Mouse (Mus musculus): ENCODE measurements around the gene Prkag1. TPM values are rescaled to one million over a fixed set of nuclear protein-coding genes. Genes with fewer than 3 reads are reported as not detected.

Gene Prkag1
- polyA plus RNA-seq, 1 experiment from 2014 or later, result 113 TPM

- H3K4me3 ChIP-seq, result peak overlapping the region; percentile 37
- 3% methylated on average over 36 of the region's 36 CpGs for WGBS
- H3K36me3 ChIP-seq, result no peaks in the 10 kb centered on the region
- H3K4me1 ChIP-seq, result peaks cover 36% of the 10 kb centered on the region
- peaks cover 85% of the 10 kb centered on the region for H3K27me3 ChIP-seq
- no peak for ATAC-seq (ENCODE audit: borderline replicate concordance, extremely low read depth, low FRiP score, low TSS enrichment)
- H3K4me2 ChIP-seq, result peak overlapping the region; percentile 80
- H3K9me3 ChIP-seq, result no peaks in the 10 kb centered on the region
- H3K27ac ChIP-seq, result no peak overlapping the region
- peak overlapping the region; percentile 26 for H3K9ac ChIP-seq
Measured at GRCm38 (mm10) chr15:98772511-98773211, 58.7 kb downstream of the Prkag1 start.

GRCm38 (mm10) chr15:98771813-98772425, 59.4 kb downstream of the Prkag1 start:
- Histone ChIP-seq H3K9ac (no peak overlapping the region; the same call in 1 of the 2 replicates), H3K27ac (no peak overlapping the region), H3K27me3 (peaks cover 78% of the 10 kb centered on the region), H3K4me3 (peak overlapping the region; percentile 37), H3K9me3 (no peaks in the 10 kb centered on the region), H3K36me3 (no peaks in the 10 kb centered on the region), H3K4me2 (peak overlapping the region; percentile 80), H3K4me1 (peaks cover 29% of the 10 kb centered on the region)
- ATAC-seq (ENCODE audit: borderline replicate concordance, extremely low read depth, low FRiP score, low TSS enrichment), result no peak
- 8% methylated on average over 12 of the region's 12 CpGs for WGBS

- Histone ChIP-seq H3K4me1 (peaks cover 18% of the 10 kb centered on the region), H3K27me3 (peaks cover 44% of the 10 kb centered on the region), H3K4me3 (no peak overlapping the region), H3K36me3 (no peaks in the 10 kb centered on the region), H3K9ac (no peak overlapping the region), H3K4me2 (no peak overlapping the region), H3K27ac (no peak overlapping the region), H3K9me3 (no peaks in the 10 kb centered on the region)
- 32% methylated on average over 5 of the region's 5 CpGs for WGBS
- no peak for ATAC-seq (ENCODE audit: borderline replicate concordance, extremely low read depth, low FRiP score, low TSS enrichment)
Measured at GRCm38 (mm10) chr15:98768259-98768658, 63.1 kb downstream of the Prkag1 start.

GRCm38 (mm10) chr15:98765929-98766328, 65.4 kb downstream of the Prkag1 start:
- Histone ChIP-seq H3K36me3 (0 out of 2 replicates have a peak, but pooled peaks cover 3% of the 10 kb centered on the region), H3K4me1 (peaks cover 16% of the 10 kb centered on the region), H3K9ac (no peak overlapping the region), H3K27ac (no peak overlapping the region), H3K9me3 (no peaks in the 10 kb centered on the region), H3K4me2 (no peak overlapping the region), H3K27me3 (peaks cover 21% of the 10 kb centered on the region; the same call in 1 of the 2 replicates), H3K4me3 (no peak overlapping the region)
- WGBS, result 54% methylated on average over 4 of the region's 4 CpGs
- ATAC-seq (ENCODE audit: borderline replicate concordance, extremely low read depth, low FRiP score, low TSS enrichment), result no peak

Other genes starting within 250 kb of the Prkag1 start
- 22.4 and 23.2 TPM in 2 replicates for gene Adcy6, start 221.4 kb downstream of the Prkag1 start, polyA plus RNA-seq (2015; fragmentation: Nextera tagmentation; extraction: Ambion mirVana)
- 26.7 and 27.2 TPM in 2 replicates for gene Cacnb3, start 200.7 kb downstream of the Prkag1 start, polyA plus RNA-seq (2015; fragmentation: Nextera tagmentation; extraction: Ambion mirVana)
- gene Ddx23, start 168.6 kb downstream of the Prkag1 start, polyA plus RNA-seq (2015; fragmentation: Nextera tagmentation; extraction: Ambion mirVana), result 22.5 and 22.9 TPM in 2 replicates
- gene Rnd1, start 154.1 kb downstream of the Prkag1 start, polyA plus RNA-seq (2015; fragmentation: Nextera tagmentation; extraction: Ambion mirVana), result 0.63 and 0.92 TPM in 2 replicates
- gene Ccdc65, start 123.3 kb downstream of the Prkag1 start, polyA plus RNA-seq (2015; fragmentation: Nextera tagmentation; extraction: Ambion mirVana), result 2.1 and 2.8 TPM in 2 replicates
- gene Fkbp11, start 103.3 kb downstream of the Prkag1 start, polyA plus RNA-seq (2015; fragmentation: Nextera tagmentation; extraction: Ambion mirVana), result 30.0 and 32.6 TPM in 2 replicates
- gene Arf3, start 68.3 kb downstream of the Prkag1 start, polyA plus RNA-seq (2015; fragmentation: Nextera tagmentation; extraction: Ambion mirVana), result 45.7 and 45.8 TPM in 2 replicates
- gene Wnt10b, start 53.4 kb downstream of the Prkag1 start, polyA plus RNA-seq (2015; fragmentation: Nextera tagmentation; extraction: Ambion mirVana), result 0.10 TPM in 1 of 2 replicates, not detected in the other
- not detected in 2 replicates for gene Wnt1, start 41.7 kb downstream of the Prkag1 start, polyA plus RNA-seq (2015; fragmentation: Nextera tagmentation; extraction: Ambion mirVana)
- 0.04 TPM in 1 of 2 replicates, not detected in the other for gene Ddn, start 22.0 kb downstream of the Prkag1 start, polyA plus RNA-seq (2015; fragmentation: Nextera tagmentation; extraction: Ambion mirVana)
- gene Kmt2d, start 39.7 kb upstream of the Prkag1 start, polyA plus RNA-seq (2015; fragmentation: Nextera tagmentation; extraction: Ambion mirVana), result 11.1 and 12.5 TPM in 2 replicates
- 9.9 and 11.6 TPM in 2 replicates for gene Rhebl1, start 63.0 kb upstream of the Prkag1 start, polyA plus RNA-seq (2015; fragmentation: Nextera tagmentation; extraction: Ambion mirVana)
- gene Dhh, start 67.0 kb upstream of the Prkag1 start, polyA plus RNA-seq (2015; fragmentation: Nextera tagmentation; extraction: Ambion mirVana), result 2.3 and 2.8 TPM in 2 replicates
- gene Lmbr1l, start 86.7 kb upstream of the Prkag1 start, polyA plus RNA-seq (2015; fragmentation: Nextera tagmentation; extraction: Ambion mirVana), result 14.8 and 15.8 TPM in 2 replicates
- 1,916 and 1,998 TPM in 2 replicates for gene Tuba1b, start 103.0 kb upstream of the Prkag1 start, polyA plus RNA-seq (2015; fragmentation: Nextera tagmentation; extraction: Ambion mirVana)
- not detected in 2 replicates for gene Gm49450, start 122.0 kb upstream of the Prkag1 start, polyA plus RNA-seq (2015; fragmentation: Nextera tagmentation; extraction: Ambion mirVana)
- gene Tuba1a, start 122.2 kb upstream of the Prkag1 start, polyA plus RNA-seq (2015; fragmentation: Nextera tagmentation; extraction: Ambion mirVana), result 1,060 and 1,067 TPM in 2 replicates
- 211 and 224 TPM in 2 replicates for gene Tuba1c, start 198.4 kb upstream of the Prkag1 start, polyA plus RNA-seq (2015; fragmentation: Nextera tagmentation; extraction: Ambion mirVana)
- gene Prph, start 223.7 kb upstream of the Prkag1 start, polyA plus RNA-seq (2015; fragmentation: Nextera tagmentation; extraction: Ambion mirVana), result 3.1 and 6.8 TPM in 2 replicates
- 35.4 and 41.9 TPM in 2 replicates for gene Troap, start 243.1 kb upstream of the Prkag1 start, polyA plus RNA-seq (2015; fragmentation: Nextera tagmentation; extraction: Ambion mirVana)

Data from lung, embryonic 15.5 days (tissue).